Mouse (Mus musculus) testis, postnatal 10 days (tissue): Measurements from ENCODE around the gene Bloc1s3.

ENCODE experiments used
- DNase-seq: peaks from one replicate; pipeline ENCODE4 v3.0.0; 2021; ENCODE audit warnings: low spot score

The Bloc1s3 gene

DNA sequence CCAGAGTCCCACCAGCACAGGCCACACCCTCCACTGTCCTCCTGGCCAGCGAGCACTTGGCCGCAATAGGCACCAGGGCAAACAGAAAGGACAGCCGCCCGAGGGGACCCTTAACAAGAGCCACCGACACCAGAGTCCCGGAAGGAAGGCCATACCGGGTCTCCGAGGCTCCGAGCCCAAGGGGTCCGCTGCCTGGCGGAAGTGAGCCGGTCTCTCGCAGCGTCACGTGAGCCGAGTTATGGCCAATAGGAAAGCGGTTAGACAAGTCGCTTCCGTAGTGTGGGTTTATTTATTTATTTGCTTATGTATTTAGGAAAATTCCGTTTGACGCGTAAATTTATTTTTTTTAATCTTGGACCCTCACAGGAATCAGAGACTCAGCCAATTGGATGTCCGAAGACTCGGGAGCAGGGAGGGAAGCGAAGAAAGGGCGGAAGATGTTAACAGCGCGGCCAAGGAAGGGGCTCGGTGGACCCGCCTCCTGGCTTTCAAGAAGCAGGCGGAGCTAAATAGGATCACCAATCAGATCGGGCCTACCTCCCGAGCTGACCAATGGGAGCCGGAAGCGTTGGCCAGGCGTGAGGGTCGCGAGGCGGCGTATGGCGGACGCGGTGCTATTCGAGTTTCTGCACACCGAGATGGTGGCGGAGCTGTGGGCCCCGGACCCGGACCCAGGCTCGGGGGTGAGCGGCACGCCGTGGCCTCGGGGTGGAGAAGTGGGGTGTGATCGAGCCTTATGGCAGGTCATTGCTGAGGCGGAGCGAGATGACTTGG, at the start of gene Bloc1s3, which contains the start of gene Trappc6a:
Bloc1s3 (minus strand) TSS at position 218 of the 774 bp plus-strand sequence.
Trappc6a (plus strand) TSS at position 246 of the 774 bp plus-strand sequence.
- DNase-seq: peak; percentile 91

GRCm38 (mm10) chr7:19557086-19557485, 48.9 kb upstream of the Bloc1s3 start:
- no peak for DNase-seq

GRCm38 (mm10) chr7:19554168-19554567, 46.0 kb upstream of the Bloc1s3 start:
- no peak for DNase-seq

DNA sequence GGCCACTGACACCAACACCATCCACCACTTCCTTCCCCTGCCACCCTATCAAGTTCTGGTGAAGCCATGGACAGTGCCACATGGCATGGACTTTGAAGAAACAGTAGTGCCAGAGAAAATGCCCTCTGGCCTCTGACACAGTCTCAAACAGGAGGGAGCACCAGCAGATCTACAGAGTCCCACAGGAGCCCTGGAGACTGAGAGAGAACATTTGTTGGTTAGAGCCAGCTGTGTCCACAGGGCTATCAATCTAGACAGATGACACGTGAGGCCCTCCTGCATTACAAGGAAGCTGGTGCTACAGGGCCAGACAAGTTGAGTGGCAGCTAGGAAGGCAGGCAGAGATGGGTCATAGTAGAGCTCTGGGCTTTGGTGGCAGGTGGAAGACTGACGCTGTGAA, 44.3 kb upstream of the Bloc1s3 start:
- no peak for DNase-seq

- DNase-seq: no peak
These were observed 43.5 kb upstream of the Bloc1s3 start for GRCm38 (mm10) chr7:19551634-19552033.

DNA sequence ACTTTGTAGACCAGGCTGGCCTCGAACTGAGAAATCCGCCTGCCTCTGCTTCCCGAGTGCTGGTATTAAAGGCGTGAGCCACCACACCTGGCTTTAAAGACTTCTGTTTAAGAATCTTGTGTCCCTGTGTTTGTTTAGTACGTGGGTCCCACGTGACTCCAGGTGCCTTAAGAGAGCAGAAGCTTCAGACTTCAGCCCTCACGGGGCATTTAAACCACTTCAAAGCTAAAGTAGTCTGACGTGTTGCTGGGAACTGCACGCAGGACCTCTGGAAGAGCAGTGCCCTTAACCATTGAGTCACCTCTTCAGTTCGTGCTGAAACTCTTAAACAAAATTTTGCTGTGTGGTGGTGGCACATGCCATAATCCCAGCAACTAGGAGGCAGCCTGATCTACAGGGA, 41.2 kb upstream of the Bloc1s3 start:
- DNase-seq: no peak

GRCm38 (mm10) chr7:19547344-19547969, 39.3 kb upstream of the Bloc1s3 start:
- DNase-seq: no peak

DNA sequence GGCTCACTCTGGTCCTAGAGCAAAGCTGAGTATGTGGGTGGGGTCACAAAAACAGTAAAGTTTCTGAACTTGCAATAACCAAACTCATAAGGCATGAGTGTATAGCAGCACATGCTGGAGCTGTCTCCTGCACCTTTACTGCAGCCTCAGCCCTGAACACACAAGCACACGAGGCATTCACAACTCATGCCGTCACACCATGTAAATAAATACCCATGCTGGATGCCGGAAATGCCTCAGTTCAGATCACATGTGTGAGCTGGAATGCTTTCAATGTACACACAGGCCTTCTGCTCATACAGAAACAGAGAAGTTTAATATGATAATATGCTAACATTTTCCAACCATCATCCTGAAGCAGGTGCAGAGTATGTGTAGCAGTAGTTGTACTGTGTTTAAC, 37.8 kb upstream of the Bloc1s3 start:
- DNase-seq: no peak

- no peak for DNase-seq
These were observed 35.4 kb upstream of the Bloc1s3 start for GRCm38 (mm10) chr7:19543584-19543983.

DNA sequence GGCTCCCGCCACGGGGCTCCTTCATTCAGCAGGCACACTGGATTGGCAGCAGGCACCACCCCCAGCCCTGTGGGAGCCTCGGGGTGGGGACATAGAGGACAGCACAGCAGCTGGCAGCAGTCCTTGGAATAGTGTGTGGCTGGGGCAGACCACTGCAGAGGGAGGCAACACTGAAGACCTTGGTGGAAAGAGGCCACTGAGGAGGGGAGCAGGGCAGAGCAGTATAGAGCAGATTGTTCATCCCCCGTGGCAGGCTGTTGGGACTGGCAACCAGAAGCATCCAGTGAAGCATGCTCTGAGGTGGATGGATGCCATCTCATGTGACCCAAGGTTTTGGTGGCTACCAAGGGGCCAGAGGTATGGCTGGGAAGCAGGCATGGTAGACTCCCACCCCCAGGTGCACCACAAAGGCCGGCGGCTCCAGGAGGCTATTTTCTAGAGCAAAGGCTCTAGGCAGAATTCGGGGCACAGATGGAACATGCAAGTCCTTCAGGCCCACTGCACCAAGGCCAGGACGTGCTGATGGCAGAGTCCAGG, 34.1 kb upstream of the Bloc1s3 start:
- no peak for DNase-seq

DNA sequence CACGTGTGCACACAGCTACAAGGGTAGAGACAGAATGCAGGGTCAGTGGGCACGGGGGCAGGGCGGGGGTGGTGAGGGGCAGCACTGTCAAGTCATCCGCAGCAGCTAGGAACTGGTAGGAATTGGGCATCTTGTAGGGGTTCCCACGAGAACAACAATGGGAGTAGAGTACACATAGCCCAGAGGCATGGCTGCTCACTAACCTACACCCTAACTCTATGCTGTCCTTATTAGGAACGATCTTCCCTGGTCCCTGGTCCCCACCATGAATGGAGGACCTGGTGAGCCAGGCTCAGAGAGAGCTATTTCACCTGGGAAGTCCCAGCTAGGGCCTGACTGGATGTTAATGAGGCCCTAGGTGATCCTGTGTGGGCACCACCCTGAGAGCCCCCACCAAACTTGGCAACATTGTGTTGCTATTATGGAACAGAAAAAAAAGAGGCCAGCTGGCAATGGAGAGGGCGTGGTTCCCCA, 33.6 kb upstream of the Bloc1s3 start:
- DNase-seq: no peak

DNA sequence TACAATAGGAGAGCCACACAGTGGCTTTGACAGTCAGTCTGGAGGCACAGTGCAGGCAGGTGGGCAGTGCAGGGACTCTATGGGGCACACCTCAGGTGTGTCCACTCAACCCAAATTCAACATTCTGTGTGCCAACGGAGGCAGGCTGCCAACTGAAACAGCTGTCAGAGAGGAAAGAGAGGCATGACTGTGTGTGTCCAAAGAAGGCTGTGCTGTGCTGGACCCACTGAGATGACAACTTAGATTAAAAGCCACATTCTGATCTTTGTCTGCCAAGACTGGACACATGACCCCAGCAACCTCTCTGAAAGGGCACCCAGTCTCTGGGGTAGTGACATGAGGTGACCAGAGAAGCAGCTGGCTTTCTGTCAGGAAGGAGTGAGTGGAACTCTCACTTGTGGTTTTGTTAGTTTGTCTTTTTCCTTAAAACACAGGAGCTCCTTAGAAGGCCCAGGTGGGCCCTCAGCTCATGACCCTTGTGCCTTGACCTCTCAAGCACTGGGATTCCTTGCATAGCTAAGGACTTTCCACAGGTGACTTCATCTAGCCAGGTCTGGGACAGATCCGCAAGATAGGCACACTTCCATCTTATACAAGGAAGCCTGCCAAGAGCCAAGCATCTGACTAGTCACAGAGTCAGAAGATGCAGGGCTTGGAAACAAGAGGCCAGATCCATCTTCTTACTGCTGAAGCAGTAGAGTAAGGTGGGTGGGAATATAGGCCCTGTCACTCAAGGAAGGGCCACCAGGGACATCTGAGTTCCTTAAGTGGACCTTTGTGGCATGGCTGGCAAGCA, 32.8 kb upstream of the Bloc1s3 start:
- DNase-seq: no peak

GRCm38 (mm10) chr7:19534676-19535075, 26.5 kb upstream of the Bloc1s3 start:
- DNase-seq: no peak

GRCm38 (mm10) chr7:19532240-19532639, 24.1 kb upstream of the Bloc1s3 start:
- no peak for DNase-seq

- DNase-seq: no peak
These were observed 22.9 kb upstream of the Bloc1s3 start for GRCm38 (mm10) chr7:19531077-19531476.

- no peak for DNase-seq
These were observed 16.9 kb upstream of the Bloc1s3 start for GRCm38 (mm10) chr7:19525105-19525481.

- DNase-seq: no peak
These were observed 16.4 kb upstream of the Bloc1s3 start for GRCm38 (mm10) chr7:19524420-19525104.

- peak; percentile 75 for DNase-seq
These were observed 15.7 kb upstream of the Bloc1s3 start for GRCm38 (mm10) chr7:19523757-19524419.

DNA sequence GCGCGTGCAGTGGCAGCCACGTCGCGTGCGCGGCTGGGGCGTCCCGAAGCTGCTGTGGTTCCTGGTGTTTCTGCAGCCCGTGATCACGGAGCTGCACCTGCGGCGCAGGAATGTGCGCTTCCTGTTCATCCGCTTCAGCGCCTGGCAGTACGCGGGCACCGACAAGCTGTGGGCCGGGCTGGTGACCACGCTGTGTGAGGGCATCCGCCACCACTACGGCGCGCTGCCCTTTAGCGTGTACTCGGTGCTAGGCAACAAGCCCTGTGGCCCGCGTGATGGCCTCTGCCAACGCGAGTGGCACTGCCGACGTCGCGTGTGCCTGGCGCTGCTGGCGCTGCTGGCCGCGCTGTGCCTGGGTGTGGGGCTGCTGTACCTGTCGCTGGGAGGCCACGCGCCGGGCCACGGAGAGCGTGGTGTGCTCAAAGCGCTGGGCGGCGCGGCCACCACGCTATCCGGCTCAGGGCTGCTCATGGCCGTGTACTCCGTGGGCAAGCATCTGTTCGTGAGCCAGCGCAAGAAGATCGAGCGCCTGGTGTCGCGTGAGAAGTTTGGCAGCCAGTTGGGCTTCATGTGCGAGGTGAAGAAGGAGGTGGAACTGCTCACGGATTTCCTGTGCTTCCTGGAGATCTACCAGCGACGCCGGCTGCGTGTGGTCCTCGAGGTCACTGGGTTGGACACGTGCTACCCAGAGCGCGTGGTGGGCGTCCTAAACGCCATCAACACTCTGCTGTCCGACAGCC, 15.0 kb upstream of the Bloc1s3 start:
- DNase-seq: no peak

DNA sequence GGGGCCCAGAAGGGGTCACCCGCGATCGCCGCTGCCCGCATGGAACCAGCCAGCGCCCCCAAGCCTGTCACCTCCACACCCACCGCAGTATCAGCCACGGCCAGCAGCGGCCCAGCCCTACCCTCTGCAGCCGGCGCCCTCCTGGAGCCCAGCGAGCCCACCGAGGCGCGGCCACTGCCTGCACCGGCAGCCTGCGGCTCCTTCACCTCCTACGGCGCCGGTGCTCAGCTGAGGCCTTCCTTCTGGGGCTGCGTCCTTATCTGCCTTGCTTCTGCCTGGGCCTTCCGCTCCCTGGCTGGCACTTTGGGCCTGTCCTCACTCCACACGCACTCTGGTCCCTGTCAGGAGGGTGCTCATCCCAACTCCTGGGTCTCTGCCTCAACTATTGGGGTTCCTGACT, 11.9 kb upstream of the Bloc1s3 start:
- no peak for DNase-seq
